Mouse (Mus musculus): ENCODE data around the gene Sec14l2.

DNA sequence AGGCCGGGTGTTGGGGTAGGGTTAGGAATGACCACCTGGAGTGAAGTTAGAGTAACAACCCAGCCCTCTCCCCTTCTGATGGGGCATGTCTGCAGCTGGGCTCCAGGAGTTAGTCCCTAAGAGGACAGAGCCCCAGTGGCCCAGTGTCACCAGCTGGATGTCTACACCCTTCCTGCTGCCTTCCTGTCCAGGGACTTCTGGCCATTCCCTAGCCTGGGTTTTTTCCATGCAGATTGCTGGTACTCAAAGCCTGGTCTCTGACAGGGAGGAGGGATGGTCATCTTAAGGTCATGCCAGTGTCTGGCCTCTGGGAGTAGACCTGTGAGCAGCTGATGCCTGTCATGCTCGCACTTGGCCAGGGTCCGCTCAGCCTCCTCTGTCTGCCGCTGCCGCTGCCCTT lies 24.9 kb upstream of the Sec14l2 start:
- TF ChIP-seq GATA1 (IDR thresholded peaks at IDR 0.05; ENCODE audit: low read length) (no peak), TAL1 (IDR thresholded peaks at IDR 0.05; ENCODE audit: low read length) (no peak)
